Mouse (Mus musculus) inflammation-experienced regulatory T-cells, adult 16 weeks (primary cell): ENCODE measurements around the gene Npnt. TPM values are rescaled to one million over a fixed set of nuclear protein-coding genes. Genes with fewer than 3 reads are reported as not detected.

ENCODE experiments used
- polyA plus RNA-seq: library from polyadenylated mRNA; unstranded; fragments of 100-300 nt; shearing (Covaris generic); gene quantifications from one replicate; pipeline ENCODE4 v1.2.1, GENCODE M21; 2017

Gene Npnt
- 0.88 TPM for polyA plus RNA-seq

DNA sequence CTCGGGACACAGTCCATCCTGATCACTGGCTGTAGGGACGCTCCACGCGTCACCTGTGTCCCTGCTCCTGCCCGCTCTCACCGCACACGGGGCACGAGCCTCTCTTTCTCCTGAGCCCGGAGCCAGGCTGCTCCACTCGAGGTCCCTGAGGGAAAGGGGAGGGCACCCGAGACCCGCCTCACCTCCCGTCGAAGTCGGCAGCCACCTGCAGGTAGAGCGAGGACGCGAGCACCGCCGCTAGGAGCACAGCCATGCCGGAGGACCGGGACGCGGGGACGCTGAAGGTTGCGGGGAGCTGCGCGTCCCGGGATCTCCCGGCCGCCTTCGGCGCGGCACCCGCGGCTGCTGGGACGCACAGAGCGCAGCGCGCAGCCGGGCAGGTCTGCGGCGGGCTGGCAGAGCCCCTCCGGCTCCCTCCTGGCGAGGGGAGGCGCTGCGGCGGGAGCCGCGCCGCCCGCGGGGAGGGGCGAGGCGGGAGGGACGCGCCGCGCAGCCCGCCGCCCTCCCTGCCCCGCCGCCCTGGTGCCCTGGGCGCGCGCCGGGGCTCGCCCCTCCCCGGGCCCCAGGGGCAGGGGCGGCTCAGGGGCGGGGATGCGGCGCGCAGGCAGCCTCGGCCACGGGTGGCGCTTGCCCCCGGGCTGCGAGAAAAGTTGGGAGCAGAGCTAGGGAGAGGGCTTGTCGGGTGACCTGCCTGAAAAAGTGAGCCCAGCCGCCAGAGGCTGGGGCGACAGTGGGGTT lies at the start of gene Npnt:
Gene Npnt (minus strand): TSS at position 501 of the 738 bp plus-strand sequence.

Other genes with a start within 250 kb of the Npnt start
- 17.5 TPM for gene Ints12, start 141.5 kb upstream of the Npnt start, polyA plus RNA-seq
- gene Gstcd, start 141.7 kb upstream of the Npnt start, polyA plus RNA-seq: 2.8 TPM